Mouse (Mus musculus) right cerebral cortex, adult 2 months (tissue): ENCODE measurements at regions not wholly inside any gene's neighbourhood (a gene's known extent, or its start where the extent isn't known, plus 50 kb on each side); places are given as distances from the start of the nearest gene placed in this dataset.

ENCODE experiments used
- DNase-seq, 2 experiments: peaks; one replicate each; pipeline ENCODE4 v3.0.0; 2021 to 2022; ENCODE audit warnings: low spot score in 2 of 2

GRCm38 (mm10) chr15:62347697-62348096 lies 1424.9 kb upstream of the A1bg start:
- no peak for DNase-seq

- DNase-seq, result no peak
These were observed 1423.1 kb upstream of the A1bg start for GRCm38 (mm10) chr15:62345893-62346292.

- no peak for DNase-seq
These were observed 1413.9 kb upstream of the A1bg start for GRCm38 (mm10) chr15:62336454-62337284.

GRCm38 (mm10) chr15:62334256-62335009 lies 1411.6 kb upstream of the A1bg start:
- DNase-seq, result no peak

GRCm38 (mm10) chr15:62332129-62332528 lies 1409.3 kb upstream of the A1bg start:
- no peak for DNase-seq

GRCm38 (mm10) chr15:62331138-62331800 lies 1408.5 kb upstream of the A1bg start:
- no peak for DNase-seq

- DNase-seq, result peak; percentile 23 to 27
These were observed 1406.1 kb upstream of the A1bg start for GRCm38 (mm10) chr15:62328920-62329319.

- no peak for DNase-seq
These were observed 1405.6 kb upstream of the A1bg start for GRCm38 (mm10) chr15:62328305-62328881.

- no peak for DNase-seq
These were observed 1404.7 kb upstream of the A1bg start for GRCm38 (mm10) chr15:62327481-62327880.

GRCm38 (mm10) chr15:62326524-62326923 lies 1403.7 kb upstream of the A1bg start:
- DNase-seq, result no peak

- no peak for DNase-seq
These were observed 1402.9 kb upstream of the A1bg start for GRCm38 (mm10) chr15:62325451-62326290.

GRCm38 (mm10) chr15:62320966-62321365 lies 1398.2 kb upstream of the A1bg start:
- no peak for DNase-seq

GRCm38 (mm10) chr15:62314449-62314848 lies 1391.6 kb upstream of the A1bg start:
- DNase-seq, result no peak

GRCm38 (mm10) chr15:62302233-62302632 lies 1379.4 kb upstream of the A1bg start:
- no peak for DNase-seq

GRCm38 (mm10) chr15:62301567-62301966 lies 1378.8 kb upstream of the A1bg start:
- DNase-seq, result no peak

GRCm38 (mm10) chr15:62297138-62297537 lies 1374.3 kb upstream of the A1bg start:
- no peak for DNase-seq

- peak; percentile 8 to 39 for DNase-seq
These were observed 1372.6 kb upstream of the A1bg start for GRCm38 (mm10) chr15:62295233-62295927.

- DNase-seq, result no peak
These were observed 1372.0 kb upstream of the A1bg start for GRCm38 (mm10) chr15:62294786-62295185.

- DNase-seq, result no peak
These were observed 1370.1 kb upstream of the A1bg start for GRCm38 (mm10) chr15:62292876-62293275.

GRCm38 (mm10) chr15:62290687-62291086 lies 1367.9 kb upstream of the A1bg start:
- DNase-seq, result no peak
